Mouse (Mus musculus) kidney, embryonic 15.5 days (tissue): ENCODE results near the gene Gna14. TPM values are rescaled to one million over a fixed set of nuclear protein-coding genes. Genes with fewer than 3 reads are reported as not detected.

ENCODE experiments used
- ATAC-seq: fragments of 200-750 bp; cut with Nextera tagmentation; replicated peaks from 2 replicates; pipeline ENCODE4 v1.8.0; 2017; ENCODE audit warnings: moderate TSS enrichment; ENCODE audit not compliant: low FRiP score
- H3K27ac ChIP-seq: fragments of 300-500 bp; sonication (generic); 2 replicates; pipeline ENCODE4 v1.5.1; 2015; ENCODE audit warnings: mild to moderate bottlenecking, inconsistent platforms
- H3K27me3 ChIP-seq: fragments of 300-500 bp; sonication (generic); 2 replicates; pipeline ENCODE4 v1.6.1; 2015; ENCODE audit warnings: inconsistent platforms
- H3K36me3 ChIP-seq: fragments of 300-500 bp; sonication (generic); 2 replicates; pipeline ENCODE4 v1.6.1; 2015; ENCODE audit warnings: inconsistent platforms
- H3K4me1 ChIP-seq: fragments of 300-500 bp; sonication (generic); 2 replicates; pipeline ENCODE4 v1.6.1; 2015; ENCODE audit warnings: inconsistent platforms
- H3K4me2 ChIP-seq: fragments of 300-500 bp; sonication (generic); 2 replicates; pipeline ENCODE4 v1.6.1; 2015; ENCODE audit warnings: moderate library complexity, mild to moderate bottlenecking, inconsistent platforms
- H3K4me3 ChIP-seq: fragments of 300-500 bp; sonication (generic); replicated peaks from 2 replicates; pipeline ENCODE4 v1.5.1; 2015; ENCODE audit warnings: mild to moderate bottlenecking, inconsistent platforms
- H3K9ac ChIP-seq: fragments of 300-500 bp; sonication (generic); 2 replicates; pipeline ENCODE4 v1.6.1; 2015; ENCODE audit warnings: mild to moderate bottlenecking, inconsistent platforms
- H3K9me3 ChIP-seq: fragments of 300-500 bp; sonication (generic); replicated peaks from 2 replicates; pipeline ENCODE4 v1.6.1; 2016; ENCODE audit warnings: inconsistent platforms
- whole genome bisulfite sequencing: fragments of 180-500 bp; shearing (Covaris S2); methylation state at CpG from one replicate; pipeline ENCODE4 v1.1.7; 2015; ENCODE audit warnings: mixed read lengths; 5-methylcytosine and 5-hydroxymethylcytosine counted together
- polyA plus RNA-seq: library from polyadenylated mRNA; unstranded; fragments of >200 nt; fragmentation: Nextera tagmentation; extraction: Ambion mirVana; gene quantifications from 2 replicates; pipeline ENCODE4 v1.2.1, GENCODE M21; 2015

Gene Gna14
- polyA plus RNA-seq, 1 experiment from 2014 or later = 10.0 TPM

GRCm38 (mm10) chr19:16520608-16521007 lies 85.0 kb downstream of the Gna14 start:
- no peak overlapping the region for H3K9ac ChIP-seq
- no peaks in the 10 kb centered on the region for H3K9me3 ChIP-seq
- 85% methylated on average over 3 of the region's 3 CpGs for WGBS
- no peaks in the 10 kb centered on the region for H3K36me3 ChIP-seq
- H3K4me2 ChIP-seq = no peak overlapping the region
- no peaks in the 10 kb centered on the region for H3K27me3 ChIP-seq
- ATAC-seq = no peak
- no peak overlapping the region for H3K4me3 ChIP-seq
- H3K27ac ChIP-seq = no peak overlapping the region
- no peaks in the 10 kb centered on the region for H3K4me1 ChIP-seq

GRCm38 (mm10) chr19:16526302-16526880 lies 90.8 kb downstream of the Gna14 start:
- WGBS = 65% methylated on average over 9 of the region's 9 CpGs
- ATAC-seq = peak; percentile 71
- no peak overlapping the region for H3K27ac ChIP-seq
- H3K9ac ChIP-seq = no peak overlapping the region
- peaks cover 13% of the 10 kb centered on the region; the same call in 1 of the 2 replicates for H3K4me1 ChIP-seq
- no peak overlapping the region for H3K4me2 ChIP-seq
- no peaks in the 10 kb centered on the region for H3K9me3 ChIP-seq
- H3K36me3 ChIP-seq = no peaks in the 10 kb centered on the region
- no peaks in the 10 kb centered on the region for H3K27me3 ChIP-seq
- no peak overlapping the region for H3K4me3 ChIP-seq

- no peak overlapping the region for H3K9ac ChIP-seq
- H3K27me3 ChIP-seq = no peaks in the 10 kb centered on the region
- H3K4me2 ChIP-seq = no peak overlapping the region
- H3K4me1 ChIP-seq = peaks cover 13% of the 10 kb centered on the region; the same call in 1 of the 2 replicates
- no peak overlapping the region for H3K27ac ChIP-seq
- H3K4me3 ChIP-seq = no peak overlapping the region
- H3K36me3 ChIP-seq = no peaks in the 10 kb centered on the region
- WGBS = 38% methylated on average over 5 of the region's 5 CpGs
- no peaks in the 10 kb centered on the region for H3K9me3 ChIP-seq
- no peak for ATAC-seq
Observed at GRCm38 (mm10) chr19:16527031-16527430, 91.5 kb downstream of the Gna14 start.

GRCm38 (mm10) chr19:16528225-16528828 lies 92.8 kb downstream of the Gna14 start:
- no peak overlapping the region for H3K9ac ChIP-seq
- H3K4me2 ChIP-seq = no peak overlapping the region
- 71% methylated on average over 3 of the region's 3 CpGs for WGBS
- H3K4me1 ChIP-seq = peaks cover 13% of the 10 kb centered on the region; the same call in 1 of the 2 replicates
- H3K27me3 ChIP-seq = no peaks in the 10 kb centered on the region
- peak; percentile 33; the same call in 1 of the 2 replicates for ATAC-seq
- H3K9me3 ChIP-seq = no peaks in the 10 kb centered on the region
- H3K4me3 ChIP-seq = no peak overlapping the region
- H3K27ac ChIP-seq = peak overlapping the region; percentile 50; the same call in 1 of the 2 replicates
- H3K36me3 ChIP-seq = no peaks in the 10 kb centered on the region

GRCm38 (mm10) chr19:16529293-16529920 lies 93.8 kb downstream of the Gna14 start:
- Histone ChIP-seq H3K4me2 (no peak overlapping the region), H3K4me1 (peaks cover 13% of the 10 kb centered on the region; the same call in 1 of the 2 replicates), H3K4me3 (no peak overlapping the region), H3K27me3 (no peaks in the 10 kb centered on the region), H3K9ac (no peak overlapping the region), H3K27ac (no peak overlapping the region), H3K9me3 (no peaks in the 10 kb centered on the region), H3K36me3 (no peaks in the 10 kb centered on the region)
- no peak for ATAC-seq

GRCm38 (mm10) chr19:16529999-16530398 lies 94.4 kb downstream of the Gna14 start:
- no peaks in the 10 kb centered on the region for H3K9me3 ChIP-seq
- H3K27me3 ChIP-seq = no peaks in the 10 kb centered on the region
- H3K4me2 ChIP-seq = no peak overlapping the region
- H3K36me3 ChIP-seq = no peaks in the 10 kb centered on the region
- ATAC-seq = no peak
- H3K4me1 ChIP-seq = peaks cover 13% of the 10 kb centered on the region; the same call in 1 of the 2 replicates
- 80% methylated on average over 4 of the region's 4 CpGs for WGBS
- no peak overlapping the region for H3K27ac ChIP-seq
- H3K4me3 ChIP-seq = no peak overlapping the region
- no peak overlapping the region for H3K9ac ChIP-seq

- no peak for ATAC-seq
- Histone ChIP-seq H3K9me3 (no peaks in the 10 kb centered on the region), H3K9ac (no peak overlapping the region), H3K4me1 (no peaks in the 10 kb centered on the region), H3K4me3 (no peak overlapping the region), H3K36me3 (no peaks in the 10 kb centered on the region), H3K27me3 (no peaks in the 10 kb centered on the region), H3K27ac (no peak overlapping the region), H3K4me2 (no peak overlapping the region)
- 77% methylated on average over 2 of the region's 2 CpGs for WGBS
Observed at GRCm38 (mm10) chr19:16534311-16534710, 98.7 kb downstream of the Gna14 start.

- ATAC-seq = no peak
- no peaks in the 10 kb centered on the region for H3K36me3 ChIP-seq
- no peak overlapping the region for H3K27ac ChIP-seq
- H3K9ac ChIP-seq = no peak overlapping the region
- no peak overlapping the region for H3K4me3 ChIP-seq
- 81% methylated on average over 2 of the region's 2 CpGs for WGBS
- no peaks in the 10 kb centered on the region for H3K9me3 ChIP-seq
- no peak overlapping the region for H3K4me2 ChIP-seq
- no peaks in the 10 kb centered on the region for H3K27me3 ChIP-seq
- no peaks in the 10 kb centered on the region for H3K4me1 ChIP-seq
Observed at GRCm38 (mm10) chr19:16538416-16538815, 102.9 kb downstream of the Gna14 start.

GRCm38 (mm10) chr19:16543688-16544087 lies 108.1 kb downstream of the Gna14 start:
- no peak overlapping the region for H3K27ac ChIP-seq
- no peaks in the 10 kb centered on the region for H3K4me1 ChIP-seq
- H3K4me2 ChIP-seq = no peak overlapping the region
- H3K9me3 ChIP-seq = no peaks in the 10 kb centered on the region
- 84% methylated on average over 4 of the region's 4 CpGs for WGBS
- no peaks in the 10 kb centered on the region for H3K27me3 ChIP-seq
- H3K9ac ChIP-seq = no peak overlapping the region
- no peak for ATAC-seq
- no peak overlapping the region for H3K4me3 ChIP-seq
- no peaks in the 10 kb centered on the region for H3K36me3 ChIP-seq

- Histone ChIP-seq H3K36me3 (no peaks in the 10 kb centered on the region), H3K9ac (no peak overlapping the region), H3K27ac (peak overlapping the region; percentile 55), H3K4me1 (peaks cover 10% of the 10 kb centered on the region; the same call in 1 of the 2 replicates), H3K4me3 (no peak overlapping the region), H3K4me2 (no peak overlapping the region; the same call in 1 of the 2 replicates), H3K9me3 (no peaks in the 10 kb centered on the region), H3K27me3 (no peaks in the 10 kb centered on the region)
- ATAC-seq = 0 out of 2 replicates have a peak, but pooled peaks have one; percentile 36
- 43% methylated on average over 8 of the region's 8 CpGs for WGBS
Observed at GRCm38 (mm10) chr19:16556988-16557387, 121.4 kb downstream of the Gna14 start.

GRCm38 (mm10) chr19:16557971-16558370 lies 122.4 kb downstream of the Gna14 start:
- 72% methylated on average over 5 of the region's 5 CpGs for WGBS
- Histone ChIP-seq H3K4me2 (no peak overlapping the region), H3K27ac (peak overlapping the region; percentile 62), H3K9me3 (no peaks in the 10 kb centered on the region), H3K4me3 (no peak overlapping the region), H3K36me3 (no peaks in the 10 kb centered on the region), H3K4me1 (peaks cover 10% of the 10 kb centered on the region; the same call in 1 of the 2 replicates), H3K27me3 (no peaks in the 10 kb centered on the region), H3K9ac (no peak overlapping the region)
- no peak for ATAC-seq

- no peaks in the 10 kb centered on the region for H3K9me3 ChIP-seq
- 49% methylated on average over 2 of the region's 2 CpGs for WGBS
- no peaks in the 10 kb centered on the region for H3K27me3 ChIP-seq
- no peaks in the 10 kb centered on the region for H3K36me3 ChIP-seq
- H3K4me2 ChIP-seq = no peak overlapping the region
- H3K27ac ChIP-seq = peak overlapping the region; percentile 63
- H3K9ac ChIP-seq = no peak overlapping the region
- ATAC-seq = 0 out of 2 replicates have a peak, but pooled peaks have one; percentile 60
- no peak overlapping the region for H3K4me3 ChIP-seq
- peaks cover 10% of the 10 kb centered on the region; the same call in 1 of the 2 replicates for H3K4me1 ChIP-seq
Observed at GRCm38 (mm10) chr19:16558570-16558969, 123.0 kb downstream of the Gna14 start.
